Mouse (Mus musculus): ENCODE measurements around the gene Dusp16.

DNA sequence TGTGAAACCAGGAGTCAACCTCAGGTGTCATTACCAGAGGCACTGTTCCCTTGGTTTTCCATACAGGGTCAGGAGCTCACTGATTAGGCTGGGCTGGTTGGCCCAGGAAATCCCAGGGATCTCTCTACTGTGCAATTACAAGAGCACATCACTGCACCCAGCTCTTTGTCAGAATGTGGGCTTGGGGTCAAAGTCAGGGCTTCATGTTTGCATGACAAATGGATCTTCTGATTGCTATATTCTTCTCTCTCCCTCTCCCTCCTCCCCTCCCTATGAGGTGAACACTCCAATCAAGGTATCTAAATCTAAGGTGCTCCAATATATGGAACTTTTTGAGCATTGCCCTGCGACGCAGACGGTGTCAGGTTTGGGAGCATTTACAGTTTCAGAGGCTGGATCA is 97.4 kb downstream of the Dusp16 start:
- TF ChIP-seq CTCF (IDR thresholded peaks at IDR 0.05; ENCODE audit: borderline replicate concordance, insufficient read depth, low read length) (no peak), POLR2A (IDR thresholded peaks at IDR 0.05; ENCODE audit: low read depth, low read length) (no peak)

Data from embryonic fibroblast, embryonic 13.5 days (primary cell).